ENCODE assay signal across 12 mouse cellular contexts in genomic region chr1:19982791-19983190, GRCm38 (mm10).
"Had no signal": no experiment of that assay in that cellular context is flagged by ENCODE, and none has a peak within 500 bp of the region (broad histone marks: within the 10 kb centered on the region; RNA-seq: fewer than 3 reads in every experiment).

No protein-coding gene starts in this region.

- H3K27ac ChIP-seq: kidney, postnatal 0 days; limb, embryonic 13.5 days; liver, embryonic 14.5 days; midbrain, embryonic 12.5 days had no signal

- H3K4me1 ChIP-seq: limb, embryonic 13.5 days had no signal

- DNase-seq: kidney, adult 9 months; kidney, postnatal 36 days; left cerebral cortex, postnatal 4 days; lung, adult 2 months; lung, postnatal 10 days; lung, postnatal 4 days; right cerebral cortex, postnatal 14 days; thymus, postnatal 36 days had no signal

- H3K9ac ChIP-seq: limb, embryonic 13.5 days; liver, embryonic 14.5 days; midbrain, embryonic 12.5 days had no signal

- H3K9me3 ChIP-seq: limb, embryonic 13.5 days; midbrain, embryonic 12.5 days had no signal

- H3K4me3 ChIP-seq: limb, embryonic 13.5 days; midbrain, embryonic 12.5 days had no signal

- H3K4me2 ChIP-seq: limb, embryonic 13.5 days; midbrain, embryonic 12.5 days had no signal

- H3K27me3 ChIP-seq: limb, embryonic 13.5 days had no signal

- H3K36me3 ChIP-seq: limb, embryonic 13.5 days; midbrain, embryonic 12.5 days had no signal
